Mouse (Mus musculus): ENCODE results near the gene Ppil1.
"Not testable (repeated sequence)": the region's sequence is repeated elsewhere in the genome, so short reads cannot be mapped to it uniquely, and the experiment has no call there.

Gene Ppil1

DNA sequence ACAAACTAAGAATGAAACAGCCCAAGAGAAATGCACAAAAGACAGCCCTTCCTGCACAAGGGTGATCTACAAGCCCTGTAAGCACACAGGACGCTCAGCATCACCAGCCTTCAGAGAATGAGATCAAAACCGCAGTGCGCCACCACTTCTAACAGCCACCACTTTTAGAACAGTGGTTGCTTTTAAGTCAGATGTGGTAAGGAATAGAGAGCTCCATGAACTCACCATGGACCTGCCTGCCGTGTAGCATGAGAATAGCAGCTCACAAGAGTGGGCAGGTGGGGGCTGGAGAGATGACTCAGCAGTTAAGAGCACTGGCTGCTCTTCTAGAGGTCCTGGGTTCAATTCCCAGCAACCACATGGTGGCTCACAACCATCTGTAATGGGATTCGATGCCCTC, 16.4 kb upstream of the Ppil1 start:
- no peak for DNase-seq

GRCm38 (mm10) chr17:29273889-29274288, 9.9 kb upstream of the Ppil1 start:
- no peak for DNase-seq

- no peak for DNase-seq
These were observed 9.2 kb upstream of the Ppil1 start for GRCm38 (mm10) chr17:29273156-29273555.

- no peak for DNase-seq
These were observed 6.2 kb upstream of the Ppil1 start for GRCm38 (mm10) chr17:29270148-29270698.

DNA sequence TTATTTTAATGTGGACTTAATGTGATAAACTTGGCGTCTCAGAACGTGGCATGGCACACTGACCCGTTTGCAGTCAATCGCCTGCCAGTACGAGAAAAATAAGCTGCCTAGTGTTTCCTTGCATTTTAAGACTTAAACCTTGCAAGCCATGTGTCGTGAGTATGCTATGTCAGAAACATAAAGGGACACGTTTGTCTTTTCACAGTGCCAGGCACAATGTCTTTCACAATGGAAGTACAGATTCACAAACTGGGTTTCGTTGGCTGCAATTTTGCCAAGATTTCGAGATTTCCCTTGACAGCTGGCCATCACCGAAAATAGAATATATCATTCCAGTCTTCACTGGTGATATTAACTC, 5.3 kb upstream of the Ppil1 start:
- no peak for DNase-seq

DNA sequence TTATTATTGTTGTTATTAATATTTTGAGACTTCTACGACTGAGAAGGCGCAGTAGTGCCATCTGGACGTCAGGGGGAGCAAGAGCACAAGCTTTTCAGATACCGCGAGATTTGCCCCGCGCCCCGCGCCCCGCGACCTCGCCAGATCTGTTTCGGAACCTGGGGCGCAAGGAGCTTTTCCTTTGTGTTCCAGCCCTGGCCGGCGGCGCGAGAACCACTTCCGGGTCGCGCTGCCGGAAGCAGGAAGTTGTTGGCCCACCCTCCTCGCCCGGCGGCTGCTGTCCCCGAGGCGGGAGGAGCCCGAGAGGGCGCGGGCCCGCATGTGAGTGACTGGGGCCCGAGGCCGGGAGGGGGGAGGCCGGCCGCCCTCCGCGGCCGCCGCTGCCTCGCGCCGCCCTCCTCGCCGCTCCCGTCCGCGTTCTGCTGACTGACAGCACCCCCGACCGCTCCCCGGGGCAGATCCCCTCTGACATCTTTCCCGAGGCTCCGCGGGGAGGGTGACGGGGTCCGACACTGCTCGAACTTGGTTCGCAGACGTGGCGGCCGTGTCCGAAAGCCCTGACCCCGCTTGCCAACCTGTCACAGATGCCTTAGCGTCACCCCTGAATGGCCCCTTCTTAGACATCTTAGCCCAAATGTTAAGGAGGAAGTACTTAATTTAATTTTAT, 4.8 kb upstream of the Ppil1 start, which contains the start of gene BC004004:
TSS of gene BC004004 (plus strand) at position 107 of the 667 bp plus-strand sequence.
- peak; percentile 97 for DNase-seq

- DNase-seq = no peak
These were observed 4.1 kb upstream of the Ppil1 start for GRCm38 (mm10) chr17:29267931-29268681.

DNA sequence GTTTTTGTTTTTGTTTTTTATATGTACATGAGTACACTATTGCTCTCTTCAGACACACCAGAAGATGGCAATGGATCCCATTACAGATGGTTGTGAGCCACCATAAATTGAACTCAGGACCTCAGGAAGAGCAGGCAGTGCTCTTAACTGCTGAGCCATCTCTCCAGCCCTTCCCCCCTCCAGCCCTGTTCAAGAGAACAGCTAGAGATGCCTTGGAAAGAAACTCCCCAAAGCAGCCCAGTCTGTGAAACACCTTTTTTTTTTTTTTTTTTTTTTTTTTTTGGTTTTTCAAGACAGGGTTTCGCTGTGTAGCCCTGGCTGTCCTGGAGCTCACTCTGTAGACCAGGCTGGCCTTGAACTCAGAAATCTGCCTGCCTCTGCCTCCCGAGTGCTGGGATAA, 3.1 kb upstream of the Ppil1 start:
- DNase-seq = not testable (repeated sequence)

DNA sequence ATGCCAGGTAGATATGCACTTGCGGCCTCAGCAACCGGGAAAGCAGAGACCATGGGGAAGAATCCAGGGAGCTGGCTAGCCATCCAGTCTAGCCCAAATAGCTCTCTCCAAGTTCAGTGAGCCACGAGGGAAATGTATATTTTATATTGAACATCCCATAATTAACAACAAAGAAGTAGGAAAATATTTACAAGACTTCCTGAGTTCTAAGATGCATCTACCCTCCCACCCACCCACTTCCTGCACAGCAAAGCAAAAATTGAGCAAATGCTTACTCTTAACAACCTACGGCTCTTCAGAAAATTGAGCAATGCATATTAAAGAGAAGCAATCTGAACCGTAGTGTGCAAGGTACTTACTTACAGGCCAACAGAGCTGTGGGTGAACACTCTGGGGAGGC, 774 bp upstream of the Ppil1 start:
- DNase-seq = no peak

GRCm38 (mm10) chr17:29263417-29263816, 569 bp downstream of the Ppil1 start:
- no peak for DNase-seq

GRCm38 (mm10) chr17:29262259-29262649, 1.7 kb downstream of the Ppil1 start:
- no peak for DNase-seq

- no peak for DNase-seq
These were observed 2.3 kb downstream of the Ppil1 start for GRCm38 (mm10) chr17:29261603-29262258.

DNA sequence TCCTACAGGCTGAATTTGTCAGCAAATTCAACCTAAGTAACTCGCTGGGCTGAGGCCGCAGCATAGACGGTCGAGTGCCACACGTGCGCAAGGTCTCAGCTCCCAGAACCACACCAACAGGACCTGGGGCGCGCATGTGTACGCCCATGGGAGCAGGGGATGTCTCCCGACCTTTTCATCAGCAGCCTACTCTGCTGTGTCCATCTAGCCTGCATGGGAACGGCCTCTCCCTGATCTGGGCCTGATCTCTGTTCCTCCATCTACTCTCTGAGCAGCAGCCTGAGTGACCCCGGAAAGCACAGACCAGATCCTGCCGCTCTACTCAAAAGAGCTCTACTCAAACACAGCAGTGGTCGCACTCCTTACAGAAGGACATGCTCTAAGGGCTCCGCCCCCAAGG, 3.5 kb downstream of the Ppil1 start:
- no peak for DNase-seq

DNA sequence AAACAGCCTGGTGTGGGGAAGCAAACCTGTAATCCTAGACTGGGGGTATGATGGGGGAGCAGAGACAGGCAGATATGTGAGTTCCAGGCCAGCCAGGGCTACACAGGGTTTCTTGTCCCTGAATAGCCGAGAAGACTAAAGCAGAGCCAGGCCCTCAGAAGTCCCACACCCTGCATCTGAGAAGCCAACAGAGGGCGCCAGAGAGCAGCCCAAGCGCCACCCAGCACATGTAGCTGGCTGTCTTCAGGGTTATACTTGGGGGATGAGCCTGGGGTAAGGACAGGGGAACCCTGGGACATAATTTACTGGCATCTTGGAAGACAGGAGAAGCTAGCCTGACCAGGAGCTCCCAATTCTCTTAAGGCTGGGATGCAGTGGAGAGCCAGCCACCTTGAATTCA, 4.5 kb downstream of the Ppil1 start:
- peak; percentile 61 for DNase-seq

DNA sequence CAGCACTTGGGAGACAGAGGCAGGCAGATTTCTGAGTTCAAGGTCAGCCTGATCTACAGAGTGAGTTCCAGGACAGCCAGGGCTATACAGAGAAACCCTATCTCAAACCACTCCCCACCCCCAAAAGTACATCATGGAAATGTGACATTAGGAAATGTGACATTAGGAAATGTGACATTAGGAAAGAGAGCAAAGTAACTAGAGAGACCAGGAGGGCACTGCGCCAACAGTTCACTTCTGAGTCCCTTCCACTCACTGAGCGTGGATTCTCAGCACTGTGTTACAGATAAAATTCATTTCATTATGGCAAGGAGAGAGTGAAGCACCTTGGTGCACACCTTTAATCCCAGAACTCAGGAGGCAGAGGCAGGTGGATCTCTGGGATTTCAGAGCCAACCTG, 5.1 kb downstream of the Ppil1 start:
- no peak for DNase-seq

- DNase-seq = no peak
These were observed 5.9 kb downstream of the Ppil1 start for GRCm38 (mm10) chr17:29258025-29258558.

DNA sequence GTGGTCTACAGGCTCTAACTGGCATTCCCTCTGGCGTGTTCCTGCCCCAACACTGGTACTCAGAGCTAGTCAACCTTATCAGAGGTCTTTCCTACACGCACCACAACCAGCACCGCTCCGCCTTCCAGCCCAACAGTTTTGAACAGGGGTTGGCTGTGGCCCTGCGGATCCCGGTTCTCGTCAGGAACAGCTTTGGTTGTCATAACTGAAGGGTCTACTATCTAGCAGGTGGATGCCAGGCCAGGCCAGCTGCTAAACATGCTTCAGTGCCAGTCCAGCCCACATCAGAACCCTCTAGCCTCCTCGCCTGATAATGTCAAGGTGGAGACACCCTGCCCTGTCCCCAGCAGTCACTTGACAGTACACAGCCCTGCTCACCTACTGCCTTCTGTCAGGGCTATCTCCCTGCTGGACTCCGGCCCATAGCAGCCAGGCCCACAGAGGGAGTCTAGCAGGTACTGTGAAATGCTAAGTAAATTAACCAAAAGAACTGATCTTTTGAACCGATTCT, 6.9 kb downstream of the Ppil1 start:
- no peak for DNase-seq

DNA sequence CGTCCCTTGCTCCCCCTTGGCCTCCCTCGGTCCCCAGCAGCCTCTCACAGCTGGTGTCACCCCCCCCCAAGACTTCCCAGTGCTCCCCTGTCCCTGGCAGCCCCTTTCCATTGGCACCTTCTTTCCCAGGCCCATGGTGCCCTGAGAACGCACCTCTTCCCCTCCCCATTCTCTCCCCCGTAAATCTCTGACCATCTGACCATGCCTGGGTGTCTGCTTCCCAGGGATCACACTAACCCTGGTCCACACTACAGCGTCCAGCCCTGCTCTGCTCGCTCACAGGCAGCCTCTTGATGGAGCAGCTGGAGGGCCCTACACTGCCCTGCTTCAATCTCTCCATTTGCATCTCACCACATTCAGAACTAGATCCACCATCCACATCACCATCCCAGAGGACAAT, 7.5 kb downstream of the Ppil1 start:
- no peak for DNase-seq

- DNase-seq = not testable (repeated sequence)
These were observed 9.2 kb downstream of the Ppil1 start for GRCm38 (mm10) chr17:29254784-29255183.

- no peak for DNase-seq
These were observed 10.3 kb downstream of the Ppil1 start for GRCm38 (mm10) chr17:29253684-29254083.

DNA sequence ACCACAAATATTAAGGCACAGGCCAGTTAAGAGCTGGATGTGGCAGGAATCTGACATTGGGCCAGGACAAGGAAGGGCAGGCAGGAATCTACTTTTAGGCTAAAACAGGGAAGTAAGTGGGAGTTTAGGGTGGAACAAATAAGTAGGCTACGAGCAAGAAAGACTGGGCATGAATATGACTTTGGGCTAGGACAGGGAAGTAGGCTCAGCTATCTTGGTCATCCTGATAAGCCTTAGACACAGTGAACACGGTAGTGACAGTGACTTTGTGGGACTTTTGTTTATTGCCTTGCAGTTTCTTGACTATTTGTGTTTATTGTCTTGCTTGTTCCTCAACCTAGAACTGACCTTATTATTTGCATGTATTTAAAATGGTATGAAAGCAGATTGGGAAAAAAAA, 10.8 kb downstream of the Ppil1 start:
- DNase-seq = no peak

DNA sequence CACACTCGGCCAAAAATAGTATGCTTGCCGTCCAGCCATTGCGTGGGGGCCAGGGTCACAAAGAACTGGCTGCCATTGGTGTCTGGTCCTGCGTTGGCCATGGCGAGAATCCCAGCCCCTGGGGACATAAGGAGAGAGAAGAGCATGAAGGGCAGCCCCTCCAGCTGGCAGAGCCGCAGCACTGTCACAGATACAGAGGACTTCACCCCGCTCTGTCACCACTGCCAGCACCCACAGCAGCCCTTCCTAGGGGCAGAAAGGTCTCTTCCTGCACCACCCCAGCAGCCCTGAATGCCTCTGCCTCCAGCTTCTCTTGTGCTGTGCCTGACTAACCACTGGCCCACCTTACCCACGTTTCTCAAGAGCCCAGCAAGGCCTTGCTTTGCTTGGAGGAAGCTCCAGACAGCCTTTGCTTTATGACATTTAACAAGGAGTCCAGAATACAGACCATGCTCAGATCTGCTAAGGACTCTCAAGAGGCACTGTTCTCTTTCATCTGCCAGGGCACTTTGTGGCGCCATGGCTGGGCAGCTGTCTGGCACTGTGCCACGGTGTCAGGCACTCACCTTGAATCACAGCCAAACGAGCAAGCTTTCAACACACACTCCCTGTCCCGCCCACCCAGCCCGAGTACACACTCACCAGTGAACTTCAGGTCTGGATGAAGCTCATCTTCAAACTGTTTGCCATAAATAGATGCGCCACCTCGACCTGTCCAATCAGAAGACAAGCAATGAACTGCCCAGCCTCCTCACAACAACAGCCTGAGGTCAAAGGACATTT, 12.2 kb downstream of the Ppil1 start:
- no peak for DNase-seq

All from layer of hippocampus, adult 9-11 months (tissue).